Mouse (Mus musculus): ENCODE results near the gene Sh3rf1. TPM values are rescaled to one million over a fixed set of nuclear protein-coding genes. Genes with fewer than 3 reads are reported as not detected.
A peak's percentile ranks its signal among the peaks of the same experiment; 100 is the strongest.

The Sh3rf1 gene
- polyA plus RNA-seq, 1 experiment from 2014 or later = 28.1 TPM

DNA sequence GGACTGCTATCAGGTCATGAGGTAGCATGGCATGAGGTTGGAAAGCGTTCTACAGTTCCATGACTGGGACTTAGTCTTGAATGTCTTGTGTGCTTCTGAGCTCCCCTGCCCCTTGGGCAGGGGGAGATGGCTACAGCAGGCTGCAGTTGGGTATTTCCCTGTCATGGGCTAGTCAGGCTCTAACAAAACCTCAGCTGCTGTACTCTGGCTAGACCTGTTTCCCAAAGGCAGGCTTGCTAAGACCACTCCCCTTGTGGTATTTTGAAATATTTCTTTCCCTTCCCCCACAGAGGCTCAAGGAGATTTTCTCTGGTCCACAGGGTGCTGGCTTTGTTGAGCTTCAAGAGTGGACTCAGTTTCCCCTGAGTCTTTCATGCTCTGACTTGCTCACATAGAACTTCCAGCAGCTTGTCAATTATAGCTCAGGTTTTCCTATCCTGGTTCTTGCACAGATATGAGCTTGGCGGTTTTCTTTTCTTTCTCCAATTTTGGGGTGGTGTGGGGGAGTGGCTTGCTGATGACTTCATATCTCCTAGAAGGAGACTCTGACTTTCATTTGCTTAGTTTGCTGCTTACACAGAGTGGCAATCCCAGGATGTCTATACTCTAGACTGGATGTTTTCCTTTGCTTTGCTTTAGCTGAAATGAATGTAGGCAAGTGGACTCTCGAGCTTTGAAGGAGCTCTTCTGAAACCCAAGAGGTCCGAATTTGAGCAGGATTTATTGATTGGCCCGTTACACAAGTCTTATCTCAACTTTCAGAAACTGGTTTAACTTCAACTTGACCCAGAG lies 20.4 kb upstream of the Sh3rf1 start:
- Histone ChIP-seq H3K27me3 (no peaks in the 10 kb centered on the region), H3K9me3 (replicated peaks) (no peaks in the 10 kb centered on the region; the same call in 1 of the 2 replicates), H3K4me3 (no peak overlapping the region), H3K9ac (no peak overlapping the region), H3K27ac (no peak overlapping the region), H3K4me1 (no peaks in the 10 kb centered on the region), H3K4me2 (replicated peaks) (no peak overlapping the region), H3K36me3 (no peaks in the 10 kb centered on the region)
- 88% methylated on average over 5 of the region's 5 CpGs for WGBS
- no peak for ATAC-seq (ENCODE audit: low FRiP score)

DNA sequence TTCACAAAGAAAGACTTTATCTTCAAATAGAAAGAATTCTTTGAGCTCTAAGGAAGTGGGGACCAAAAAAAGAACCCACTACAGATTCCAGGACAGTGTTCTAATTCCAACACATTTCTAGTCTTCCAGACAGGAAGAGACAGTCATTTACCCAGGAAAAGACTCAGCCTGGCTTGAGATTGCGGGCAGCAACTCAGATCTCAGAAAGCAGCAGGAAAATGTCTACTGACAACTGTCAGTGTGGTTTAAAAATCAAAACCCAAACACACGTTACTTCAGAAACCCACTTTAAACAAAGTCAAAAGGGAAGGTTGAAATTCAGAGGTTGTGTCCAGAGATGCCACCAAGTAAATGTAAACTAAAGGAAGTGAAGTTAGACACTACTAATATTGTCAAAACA lies 16.8 kb upstream of the Sh3rf1 start:
- WGBS = 81% methylated on average over 2 of the region's 2 CpGs
- Histone ChIP-seq H3K4me3 (no peak overlapping the region), H3K4me1 (no peaks in the 10 kb centered on the region)

DNA sequence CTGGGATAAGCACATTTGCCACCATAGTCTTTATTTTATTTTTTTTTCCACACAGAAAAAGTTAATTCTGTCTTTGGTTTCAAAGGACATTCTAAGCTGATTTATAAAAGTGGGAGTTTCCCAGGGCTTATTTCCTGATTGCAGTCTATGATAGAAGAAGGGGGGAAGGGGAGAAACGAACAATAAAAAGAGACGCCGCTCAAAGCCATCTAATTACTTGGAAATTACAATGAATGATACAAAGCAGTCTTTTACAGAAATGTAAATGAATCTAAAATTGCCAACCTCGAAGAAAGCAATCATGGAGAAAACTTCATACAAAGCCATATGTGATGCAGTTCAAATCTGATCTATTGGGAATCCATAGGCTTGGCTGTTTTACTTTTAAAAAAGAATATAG lies 16.0 kb upstream of the Sh3rf1 start:
- no peak overlapping the region for H3K9ac ChIP-seq
- H3K4me2 ChIP-seq (replicated peaks) = no peak overlapping the region
- ATAC-seq (ENCODE audit: low FRiP score) = no peak
- H3K27me3 ChIP-seq = no peaks in the 10 kb centered on the region
- no peak overlapping the region for H3K4me3 ChIP-seq
- no peak overlapping the region for H3K27ac ChIP-seq
- H3K4me1 ChIP-seq = no peaks in the 10 kb centered on the region
- no peaks in the 10 kb centered on the region for H3K36me3 ChIP-seq
- 65% methylated on average over 4 of the region's 4 CpGs for WGBS
- no peaks in the 10 kb centered on the region; the same call in 1 of the 2 replicates for H3K9me3 ChIP-seq (replicated peaks)

More for the DNA sequence above, 16.8 kb upstream of the Sh3rf1 start:
- Histone ChIP-seq H3K9ac (no peak overlapping the region), H3K27me3 (no peaks in the 10 kb centered on the region), H3K36me3 (no peaks in the 10 kb centered on the region), H3K9me3 (replicated peaks) (no peaks in the 10 kb centered on the region; the same call in 1 of the 2 replicates), H3K4me2 (replicated peaks) (no peak overlapping the region), H3K27ac (no peak overlapping the region)
- ATAC-seq (ENCODE audit: low FRiP score) = no peak

DNA sequence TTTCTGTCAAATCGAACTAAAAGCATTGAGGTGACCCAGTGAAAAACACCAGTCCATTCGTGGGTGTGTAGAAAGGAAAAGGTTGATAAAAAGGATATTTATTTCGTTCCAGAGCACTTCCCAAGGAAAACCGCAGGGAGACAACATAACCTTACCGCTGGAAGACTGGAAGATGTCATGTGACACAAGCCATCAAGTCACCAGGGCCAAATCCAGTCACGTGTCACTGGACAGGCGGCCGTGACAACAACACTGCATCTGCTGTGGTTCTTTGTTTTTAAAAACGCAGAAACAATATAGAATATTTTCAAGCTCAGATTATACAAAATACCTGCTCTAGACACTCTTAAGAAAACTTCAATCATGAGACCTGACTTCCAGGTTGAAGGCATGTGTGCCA lies 15.0 kb upstream of the Sh3rf1 start:
- H3K27ac ChIP-seq = no peak overlapping the region
- H3K4me2 ChIP-seq (replicated peaks) = no peak overlapping the region
- H3K36me3 ChIP-seq = no peaks in the 10 kb centered on the region
- whole genome bisulfite sequencing = 89% methylated on average over 9 of the region's 9 CpGs
- no peak overlapping the region for H3K4me3 ChIP-seq
- H3K27me3 ChIP-seq = no peaks in the 10 kb centered on the region
- H3K4me1 ChIP-seq = no peaks in the 10 kb centered on the region
- H3K9ac ChIP-seq = no peak overlapping the region
- no peak for ATAC-seq (ENCODE audit: low FRiP score)
- H3K9me3 ChIP-seq (replicated peaks) = no peaks in the 10 kb centered on the region; the same call in 1 of the 2 replicates

DNA sequence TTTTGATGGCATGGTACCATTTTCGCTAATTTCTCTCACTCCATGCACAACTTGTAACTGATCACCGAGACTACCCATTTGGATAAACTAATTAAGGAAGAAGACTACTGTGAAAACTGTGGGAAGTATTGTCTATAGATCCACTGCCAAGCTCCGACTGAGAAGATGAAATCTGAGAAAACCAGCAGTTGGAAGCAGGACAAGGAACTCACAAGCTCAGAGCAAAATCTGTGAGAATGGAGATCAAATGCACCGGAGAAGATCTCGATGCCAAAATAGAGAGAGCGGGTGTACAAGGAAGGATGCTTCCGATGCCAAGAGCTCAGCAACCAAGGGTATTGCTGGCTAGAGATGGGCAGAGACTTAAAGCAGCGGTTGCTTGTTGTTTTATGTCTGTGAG lies 12.8 kb upstream of the Sh3rf1 start:
- Histone ChIP-seq H3K4me1 (no peaks in the 10 kb centered on the region), H3K9me3 (replicated peaks) (no peaks in the 10 kb centered on the region; the same call in 1 of the 2 replicates), H3K27me3 (no peaks in the 10 kb centered on the region), H3K4me2 (replicated peaks) (no peak overlapping the region), H3K36me3 (no peaks in the 10 kb centered on the region), H3K4me3 (no peak overlapping the region), H3K9ac (no peak overlapping the region), H3K27ac (no peak overlapping the region)
- WGBS = 80% methylated on average over 8 of the region's 8 CpGs
- ATAC-seq (ENCODE audit: low FRiP score) = no peak

DNA sequence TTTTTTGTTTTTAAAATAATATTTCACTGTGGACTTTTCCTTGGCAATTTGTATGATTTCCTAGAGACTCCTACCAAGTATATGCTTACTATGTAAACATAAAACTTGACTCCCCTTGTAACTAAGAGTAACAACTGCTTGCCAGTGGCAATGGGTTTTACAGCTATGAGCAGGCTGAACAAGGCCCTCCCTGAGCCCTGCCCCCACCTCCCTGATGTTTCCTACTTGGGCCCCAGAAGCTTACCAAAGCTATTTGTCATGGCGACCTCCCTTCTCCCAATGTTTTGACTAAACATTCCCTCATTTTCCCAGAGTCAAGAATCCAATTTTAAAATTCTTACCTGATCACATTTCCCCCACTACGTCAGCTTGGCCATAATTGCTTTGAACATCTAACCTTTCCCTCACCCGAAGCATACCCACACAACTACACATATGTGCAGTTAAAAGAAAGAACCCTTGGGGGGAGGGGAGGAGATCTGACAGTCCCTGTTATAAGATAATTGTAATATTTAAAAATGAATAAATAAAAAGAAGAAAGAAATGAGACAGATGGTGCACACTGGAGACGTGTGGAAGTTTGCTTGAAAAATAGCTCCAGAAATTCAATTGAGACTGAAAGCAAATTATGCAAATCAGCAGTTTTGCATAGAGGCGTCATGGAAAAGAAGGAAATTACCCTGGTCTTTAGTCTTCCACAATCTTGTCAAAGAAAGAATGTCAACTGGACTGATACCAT lies 8.4 kb upstream of the Sh3rf1 start:
- no peak overlapping the region for H3K27ac ChIP-seq

DNA sequence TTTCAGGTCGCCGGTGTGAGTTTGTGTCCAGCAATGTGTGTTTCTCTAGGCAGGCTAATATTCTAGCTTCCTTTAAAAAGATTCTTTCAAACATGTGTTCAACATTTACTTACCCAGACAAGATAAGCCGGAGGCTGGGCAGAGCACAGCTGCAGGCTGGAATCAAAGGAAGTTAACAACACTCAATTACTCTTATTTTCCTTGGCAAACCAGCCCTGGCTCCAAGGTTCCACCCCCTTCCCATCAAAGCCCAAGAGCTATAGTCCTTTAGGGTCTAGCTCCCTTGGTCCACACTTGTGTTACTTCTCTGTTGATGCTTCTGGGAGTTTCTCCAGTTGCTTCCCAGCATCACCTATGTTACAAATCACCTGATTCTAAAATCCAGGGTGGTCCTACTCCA lies 6.7 kb upstream of the Sh3rf1 start:
- H3K9me3 ChIP-seq (replicated peaks) = no peaks in the 10 kb centered on the region
- no peak overlapping the region for H3K27ac ChIP-seq
- no peak for ATAC-seq (ENCODE audit: low FRiP score)
- H3K4me2 ChIP-seq (replicated peaks) = no peak overlapping the region
- no peak overlapping the region for H3K9ac ChIP-seq
- H3K4me1 ChIP-seq = no peaks in the 10 kb centered on the region
- no peaks in the 10 kb centered on the region for H3K27me3 ChIP-seq
- WGBS = 66% methylated on average over 3 of the region's 3 CpGs
- no peak overlapping the region for H3K4me3 ChIP-seq
- no peaks in the 10 kb centered on the region for H3K36me3 ChIP-seq

More for the DNA sequence above, 8.4 kb upstream of the Sh3rf1 start:
- H3K9me3 ChIP-seq (replicated peaks) = no peaks in the 10 kb centered on the region
- WGBS = 40% methylated on average over 5 of the region's 5 CpGs
- no peak overlapping the region for H3K4me2 ChIP-seq (replicated peaks)
- peak; percentile 64 for ATAC-seq (ENCODE audit: low FRiP score)
- H3K36me3 ChIP-seq = no peaks in the 10 kb centered on the region
- no peaks in the 10 kb centered on the region for H3K27me3 ChIP-seq
- H3K4me3 ChIP-seq = no peak overlapping the region
- H3K4me1 ChIP-seq = no peaks in the 10 kb centered on the region
- H3K9ac ChIP-seq = no peak overlapping the region

DNA sequence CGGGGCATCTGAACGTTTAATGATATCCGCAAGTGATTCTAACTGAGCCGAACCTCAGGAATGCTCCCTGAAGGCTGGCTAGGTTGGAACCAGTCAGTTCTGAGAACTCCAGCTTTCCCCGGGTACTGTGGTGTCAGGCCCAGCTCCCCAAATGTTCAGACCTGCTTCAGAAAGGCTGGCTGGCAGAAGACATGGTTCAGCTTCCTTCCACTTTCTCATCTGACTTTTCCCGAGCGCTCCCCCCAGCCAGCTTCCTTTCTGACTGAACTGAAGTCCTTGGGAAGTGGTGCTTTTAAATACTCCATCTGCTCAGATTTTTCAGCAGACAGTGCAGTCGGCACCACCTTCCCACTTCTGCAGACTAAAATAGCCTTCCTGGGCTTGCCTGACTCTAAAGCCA lies 6.2 kb upstream of the Sh3rf1 start:
- 81% methylated on average over 8 of the region's 8 CpGs for WGBS
- no peak overlapping the region for H3K9ac ChIP-seq
- no peaks in the 10 kb centered on the region for H3K36me3 ChIP-seq
- no peak for ATAC-seq (ENCODE audit: low FRiP score)
- no peaks in the 10 kb centered on the region for H3K9me3 ChIP-seq (replicated peaks)
- no peak overlapping the region for H3K4me2 ChIP-seq (replicated peaks)
- H3K27me3 ChIP-seq = no peaks in the 10 kb centered on the region
- H3K27ac ChIP-seq = no peak overlapping the region
- no peaks in the 10 kb centered on the region for H3K4me1 ChIP-seq
- no peak overlapping the region for H3K4me3 ChIP-seq

DNA sequence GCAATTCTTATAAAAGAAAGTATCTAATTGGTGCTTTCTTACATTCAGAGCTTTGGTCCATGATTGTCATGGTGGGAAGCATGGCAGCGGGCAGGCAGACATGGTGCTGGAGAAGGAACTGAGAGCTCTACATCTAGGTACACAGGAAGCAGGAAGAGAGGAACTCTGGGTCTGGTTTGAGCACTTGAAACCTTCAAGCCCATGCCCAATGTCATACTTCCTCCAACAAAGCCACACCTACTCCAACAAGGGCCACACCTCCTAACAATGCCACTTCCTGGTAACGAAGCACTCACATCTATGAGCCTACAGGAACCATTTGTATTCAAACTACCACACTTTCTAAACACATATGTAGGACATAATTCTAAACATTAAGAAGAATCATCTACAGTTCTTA lies 5.2 kb upstream of the Sh3rf1 start:
- Histone ChIP-seq H3K4me1 (no peaks in the 10 kb centered on the region), H3K4me2 (replicated peaks) (no peak overlapping the region), H3K36me3 (no peaks in the 10 kb centered on the region), H3K9me3 (replicated peaks) (no peaks in the 10 kb centered on the region), H3K27ac (no peak overlapping the region), H3K9ac (no peak overlapping the region), H3K27me3 (no peaks in the 10 kb centered on the region), H3K4me3 (no peak overlapping the region)
- 96% methylated on average over 2 of the region's 2 CpGs for WGBS
- ATAC-seq (ENCODE audit: low FRiP score) = no peak

DNA sequence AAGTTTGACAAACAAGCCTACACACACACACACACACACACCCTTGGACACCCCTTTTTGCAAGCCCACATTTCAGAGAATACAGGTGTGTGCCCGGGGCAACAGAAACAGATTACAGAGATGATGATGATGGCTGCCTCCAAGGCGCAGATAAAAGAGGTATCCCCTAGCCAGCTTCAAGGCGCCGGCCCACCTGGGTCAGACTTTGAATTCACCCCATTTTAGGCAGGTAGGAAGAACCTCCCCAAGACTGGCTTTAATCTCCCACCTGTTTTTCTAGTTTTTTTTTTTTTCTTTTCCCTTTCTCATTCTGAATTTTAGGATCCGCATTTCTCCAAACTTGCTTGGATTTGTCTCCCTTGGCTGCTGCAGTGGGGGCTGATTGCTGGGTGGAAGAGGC lies 389 bp upstream of the Sh3rf1 start:
- no peak for ATAC-seq (ENCODE audit: low FRiP score)
- Histone ChIP-seq H3K36me3 (no peaks in the 10 kb centered on the region), H3K27me3 (no peaks in the 10 kb centered on the region), H3K4me3 (peak overlapping the region; percentile 64), H3K4me1 (peaks cover 25% of the 10 kb centered on the region), H3K27ac (peak overlapping the region; percentile 90; the same call in 1 of the 2 replicates), H3K9ac (peak overlapping the region; percentile 85), H3K4me2 (replicated peaks) (peak overlapping the region; percentile 72), H3K9me3 (replicated peaks) (no peaks in the 10 kb centered on the region)
- WGBS = 29% methylated on average over 5 of the region's 5 CpGs

DNA sequence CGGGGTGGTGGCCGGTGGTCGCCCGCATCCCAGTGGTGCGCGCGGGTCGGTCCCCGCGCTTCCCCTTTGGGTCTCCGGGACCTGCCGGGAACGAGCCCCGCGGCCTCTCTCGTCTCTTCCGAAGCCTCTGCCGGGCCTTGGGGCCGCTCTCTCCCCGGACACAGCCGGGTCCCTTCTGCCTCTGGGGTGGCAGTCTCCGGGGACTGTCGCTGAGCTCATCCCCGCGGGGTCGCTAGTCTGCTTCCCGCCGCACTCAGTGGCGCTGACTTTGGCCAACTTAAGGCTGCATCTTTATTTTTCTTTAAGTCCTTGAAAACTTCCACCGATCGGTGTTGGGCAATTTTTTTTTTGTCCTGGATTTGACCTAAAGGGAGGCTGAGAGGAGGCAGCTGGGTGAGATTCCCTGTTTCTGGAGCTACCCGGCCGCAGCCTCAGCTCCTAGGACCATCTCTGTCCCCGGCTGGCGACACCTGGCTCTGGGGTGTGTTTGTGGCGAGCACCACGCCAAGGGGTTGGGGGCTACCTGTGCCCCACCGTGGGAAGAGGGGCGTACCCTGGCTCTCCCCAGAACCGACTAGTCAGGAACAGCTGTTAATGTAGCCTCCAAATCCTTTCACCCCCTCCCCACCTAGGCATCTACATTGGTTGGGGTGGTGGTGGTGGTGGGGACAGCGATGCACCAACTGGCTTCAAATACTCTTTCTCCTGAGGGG lies 864 bp downstream of the Sh3rf1 start:
- Histone ChIP-seq H3K36me3 (0 out of 2 replicates have a peak, but pooled peaks cover 4% of the 10 kb centered on the region), H3K27me3 (no peaks in the 10 kb centered on the region), H3K9ac (peak overlapping the region; percentile 85), H3K9me3 (replicated peaks) (no peaks in the 10 kb centered on the region), H3K4me1 (peaks cover 35% of the 10 kb centered on the region), H3K27ac (peak overlapping the region; percentile 90), H3K4me2 (replicated peaks) (peak overlapping the region; percentile 72), H3K4me3 (peak overlapping the region; percentile 64)
- WGBS = under 1% methylated on average over 41 of the region's 41 CpGs
- peak; percentile 80 for ATAC-seq (ENCODE audit: low FRiP score)

Data from hindbrain, embryonic 12.5 days (tissue).